Mouse (Mus musculus): Measurements from ENCODE around the gene 4930402F06Rik.

The 4930402F06Rik gene

GRCm38 (mm10) chr2:35427559-35427958 lies 30.6 kb upstream of the 4930402F06Rik start:
- POLR2A ChIA-PET = interaction anchor here in 1 of 4 experiments (0.7 kb wide), 1 partner anchor 22 kb away, joined by 4 read pairs; no protein-coding TSS in a partner anchor

GRCm38 (mm10) chr2:35423711-35424339 lies 26.9 kb upstream of the 4930402F06Rik start:
- CTCF ChIA-PET = interaction anchor here in 3 of 4 experiments (0.6 to 0.7 kb wide), 4 partner anchors 26 to 207 kb away, joined by 3 to 4 read pairs (median 3); no protein-coding TSS in a partner anchor
- POLR2A ChIA-PET = interaction anchor here in 3 of 4 experiments (0.6 to 1.5 kb wide), 7 partner anchors 10 to 283 kb away, joined by 3 to 6 read pairs (median 5); no protein-coding TSS in a partner anchor

More at GRCm38 (mm10) chr2:35427559-35427958, 30.6 kb upstream of the 4930402F06Rik start:
- CTCF ChIA-PET = no interaction called here

DNA sequence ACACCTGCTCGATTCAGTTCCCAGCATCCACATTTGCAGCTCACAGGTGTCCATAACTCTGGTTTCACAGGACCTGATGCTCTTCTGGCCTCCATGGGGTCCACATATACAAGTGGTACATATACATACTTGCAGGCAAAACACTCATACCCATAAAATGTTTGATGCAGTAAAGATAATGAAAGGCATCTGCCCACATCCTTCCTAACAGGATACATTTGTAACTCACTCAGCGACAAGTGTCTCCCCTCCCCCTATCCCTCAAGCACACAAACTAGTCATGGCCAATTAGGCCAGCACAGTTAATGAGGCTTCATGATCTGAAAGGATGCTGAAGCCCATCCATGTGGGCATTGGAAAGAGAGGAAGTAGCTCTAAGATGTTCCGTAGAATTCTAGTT lies 25.4 kb upstream of the 4930402F06Rik start:
- ChIA-PET POLR2A (interaction anchor here in 2 of 4 experiments (0.6 kb wide), 2 partner anchors 56 to 173 kb away, joined by 3 to 6 read pairs; no protein-coding TSS in a partner anchor), CTCF (no interaction called here)

DNA sequence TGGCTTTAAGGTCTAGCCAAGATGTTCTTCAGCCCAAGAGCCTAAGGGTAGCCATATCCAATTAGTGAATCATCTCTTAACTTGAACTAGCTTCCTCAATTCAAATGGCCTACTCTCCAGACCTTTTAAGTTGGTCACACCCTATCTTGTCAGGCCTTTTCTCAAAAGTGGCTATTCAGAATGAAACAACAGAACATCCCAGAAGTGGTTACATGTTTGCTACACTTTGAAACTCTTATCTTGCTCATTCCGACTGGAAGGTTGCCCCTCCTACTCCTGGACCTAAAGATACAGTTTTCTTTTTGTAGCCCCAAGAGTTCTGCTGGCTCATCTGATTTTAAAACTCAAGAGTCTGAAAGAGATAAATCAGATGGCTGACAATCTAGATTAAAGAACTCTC lies 23.7 kb upstream of the 4930402F06Rik start:
- POLR2A ChIA-PET = interaction anchor here in 2 of 4 experiments (0.6 to 1.9 kb wide), 3 partner anchors 14 to 45 kb away, joined by 3 to 7 read pairs (median 3); no protein-coding TSS in a partner anchor
- CTCF ChIA-PET = no interaction called here

DNA sequence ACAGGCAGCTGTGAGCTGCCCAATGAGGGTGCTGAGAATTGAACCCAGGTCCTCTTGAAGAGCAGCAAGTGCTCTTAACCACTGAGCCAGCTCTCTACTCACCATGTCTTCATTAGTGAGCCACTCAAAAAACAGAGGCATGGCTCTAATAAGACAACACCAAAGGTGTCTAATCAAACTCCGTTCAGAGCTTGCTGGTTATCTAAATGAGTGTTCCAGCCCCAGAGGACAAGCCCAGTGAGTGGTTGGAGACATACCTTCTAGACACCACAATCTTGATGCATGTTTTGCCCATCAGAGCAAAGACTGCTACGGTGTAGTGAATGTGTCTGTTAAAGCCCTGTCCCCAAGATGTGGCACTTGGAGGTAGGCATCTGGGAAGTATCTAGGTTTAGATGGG lies 22.7 kb upstream of the 4930402F06Rik start:
- POLR2A ChIA-PET = interaction anchor here in 1 of 4 experiments (1.9 kb wide), 1 partner anchor 15 kb away, joined by 7 read pairs; no protein-coding TSS in a partner anchor
- CTCF ChIA-PET = interaction anchor here in 1 of 4 experiments (0.6 kb wide), 1 partner anchor 1462 kb away, joined by 3 read pairs; no protein-coding TSS in a partner anchor

- ChIA-PET POLR2A (interaction anchor here in 1 of 4 experiments (0.6 kb wide), 1 partner anchor 764 kb away, joined by 3 read pairs; no protein-coding TSS in a partner anchor), CTCF (interaction anchor here in 1 of 4 experiments (0.6 kb wide), 1 partner anchor 1462 kb away, joined by 3 read pairs; no protein-coding TSS in a partner anchor)
Measured at GRCm38 (mm10) chr2:35419243-35419642, 22.3 kb upstream of the 4930402F06Rik start.

- CTCF ChIA-PET = interaction anchor here in 1 of 4 experiments (0.6 kb wide), 1 partner anchor 20 kb away, joined by 6 read pairs; no protein-coding TSS in a partner anchor
- POLR2A ChIA-PET = interaction anchor here in 2 of 4 experiments (0.6 to 1.1 kb wide), 3 partner anchors 10 to 19 kb away, joined by 3 read pairs; no protein-coding TSS in a partner anchor
Measured at GRCm38 (mm10) chr2:35417231-35417630, 20.3 kb upstream of the 4930402F06Rik start.

- ChIA-PET CTCF (interaction anchor here in 2 of 4 experiments (0.5 to 0.6 kb wide), 2 partner anchors 19 kb away, joined by 3 to 6 read pairs; no protein-coding TSS in a partner anchor), POLR2A (interaction anchor here in 3 of 4 experiments (0.6 to 1.0 kb wide), 3 partner anchors 9 to 18 kb away, joined by 3 read pairs; no protein-coding TSS in a partner anchor)
Measured at GRCm38 (mm10) chr2:35416473-35416872, 19.5 kb upstream of the 4930402F06Rik start.

DNA sequence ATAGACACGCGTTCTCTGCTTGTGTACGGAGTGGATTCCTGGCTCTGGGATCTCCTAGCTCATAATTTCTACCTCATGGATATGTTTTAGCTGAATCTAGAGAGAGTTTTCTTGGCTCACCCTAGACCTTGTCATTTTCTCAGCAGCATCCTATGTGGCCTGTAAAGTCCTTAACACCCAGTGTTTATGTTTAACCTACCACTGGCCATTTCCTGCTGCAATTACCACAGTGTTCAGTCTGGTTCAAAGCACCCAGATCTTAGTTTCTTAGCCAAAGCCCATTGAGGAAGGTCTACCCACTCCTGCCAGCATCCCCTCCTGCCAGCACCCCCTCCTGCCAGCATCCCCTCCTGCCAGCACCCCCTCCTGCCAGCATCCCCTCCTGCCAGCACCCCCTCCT lies 15.8 kb upstream of the 4930402F06Rik start:
- CTCF ChIA-PET = interaction anchor here in 2 of 4 experiments (0.6 to 1.3 kb wide), 2 partner anchors 16 to 1150 kb away, joined by 3 to 4 read pairs; partner anchors contain the start of gene 4930402F06Rik (in 1 of the 2)
- POLR2A ChIA-PET = no interaction called here

DNA sequence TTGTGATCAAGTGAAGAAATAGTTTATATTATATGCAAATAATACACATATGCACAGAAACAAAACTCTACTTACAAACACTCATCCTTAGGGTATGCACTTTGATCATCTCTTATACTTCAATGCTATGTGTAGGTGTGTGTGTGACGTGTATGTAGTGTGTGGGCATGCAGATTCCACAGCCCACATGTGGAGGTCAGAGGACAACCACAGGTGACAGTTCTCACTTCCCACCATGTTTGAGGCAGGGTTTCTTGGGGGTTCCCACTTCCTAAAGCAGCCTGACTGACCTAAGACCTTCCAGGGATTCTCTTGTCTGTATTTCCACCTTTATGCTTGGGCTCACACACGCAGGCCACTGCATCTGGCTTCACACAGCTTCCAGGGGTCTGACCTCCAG lies 15.3 kb upstream of the 4930402F06Rik start:
- ChIA-PET POLR2A (interaction anchor here in 2 of 4 experiments (0.6 to 1.9 kb wide), 4 partner anchors 9 to 502 kb away, joined by 3 to 8 read pairs (median 4); partner anchors contain the start of gene Ggta1 (in 1 of the 2)), CTCF (interaction anchor here in 2 of 4 experiments (0.6 to 1.3 kb wide), 2 partner anchors 14 to 15 kb away, joined by 3 to 4 read pairs; partner anchors contain the start of gene 4930402F06Rik (in 1 of the 2))

GRCm38 (mm10) chr2:35411640-35412190 lies 14.7 kb upstream of the 4930402F06Rik start:
- CTCF ChIA-PET = interaction anchor here in 3 of 4 experiments (0.6 to 1.3 kb wide), 2 partner anchors 14 kb away, joined by 3 to 6 read pairs (median 4); partner anchors contain the start of gene 4930402F06Rik (in 2 of the 3)
- POLR2A ChIA-PET = interaction anchor here in 2 of 4 experiments (0.6 to 1.9 kb wide), 4 partner anchors 10 to 501 kb away, joined by 3 to 8 read pairs (median 4); partner anchors contain the start of gene Ggta1 (in 1 of the 2)

DNA sequence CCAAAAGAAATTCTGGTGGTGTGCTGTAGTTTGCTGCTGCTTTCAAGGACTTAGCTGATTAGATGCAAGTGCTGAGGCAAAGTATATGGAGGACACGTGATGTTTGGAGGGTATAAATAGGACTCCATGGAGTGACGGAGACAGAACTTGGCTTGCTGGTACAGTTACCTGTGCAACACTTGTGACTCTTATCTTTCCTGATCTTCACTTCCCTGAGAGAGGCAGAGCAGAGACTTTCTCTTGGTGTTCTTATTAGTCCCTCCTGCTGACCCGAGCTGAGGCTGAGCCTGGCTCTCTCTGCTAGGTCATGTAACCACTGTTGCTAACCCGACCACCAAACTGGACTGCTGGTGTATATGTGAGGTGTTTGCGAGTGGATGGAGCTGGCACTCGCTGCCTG lies 12.5 kb upstream of the 4930402F06Rik start:
- CTCF ChIA-PET = interaction anchor here in 1 of 4 experiments (1.7 kb wide), 1 partner anchor 12 kb away, joined by 12 read pairs; the partner anchor contains the start of gene 4930402F06Rik
- POLR2A ChIA-PET = interaction anchor here in 1 of 4 experiments (1.8 kb wide), 1 partner anchor 10 kb away, joined by 5 read pairs; no protein-coding TSS in a partner anchor

DNA sequence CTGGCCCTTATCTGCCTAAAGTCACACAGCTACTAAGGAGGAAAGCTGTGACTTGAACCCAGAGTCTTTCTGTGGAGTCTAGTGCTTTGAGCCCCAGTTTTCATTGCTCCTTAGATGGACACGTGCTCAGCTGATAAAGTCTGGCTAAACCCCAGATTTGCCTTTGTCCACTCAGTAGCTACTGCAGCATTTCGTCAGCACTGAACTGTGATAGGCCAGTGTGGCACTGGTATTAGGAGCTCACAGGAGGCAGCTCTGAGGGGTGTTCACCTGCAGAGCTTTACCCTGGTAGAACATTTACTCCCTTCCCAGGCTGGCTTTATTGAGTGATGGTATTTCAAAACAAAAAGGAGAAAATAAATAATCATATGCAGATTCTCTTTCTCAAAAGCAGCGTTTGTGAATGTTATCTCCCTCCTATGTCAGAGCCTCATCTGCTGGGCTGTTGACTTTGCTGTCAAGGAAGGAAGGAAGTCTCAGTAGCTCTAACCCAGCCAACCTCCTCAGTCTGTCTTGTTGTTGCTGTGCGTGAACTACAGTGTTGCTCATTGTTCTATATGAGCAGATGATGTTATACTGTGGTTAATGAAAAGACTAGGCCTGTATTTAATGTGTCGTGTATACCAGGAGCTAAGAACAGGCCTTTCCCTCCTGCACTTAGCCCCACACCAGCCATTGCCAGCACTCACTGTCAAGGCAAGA lies 11.6 kb upstream of the 4930402F06Rik start:
- POLR2A ChIA-PET = interaction anchor here in 2 of 4 experiments (0.9 to 1.8 kb wide), 4 partner anchors 8 to 17 kb away, joined by 3 to 5 read pairs (median 4); partner anchors contain the start of gene 4930402F06Rik (in 1 of the 2)
- CTCF ChIA-PET = interaction anchor here in 2 of 4 experiments (0.5 to 1.7 kb wide), 2 partner anchors 11 to 318 kb away, joined by 3 to 12 read pairs; partner anchors contain the start of gene 4930402F06Rik (in 1 of the 2)

DNA sequence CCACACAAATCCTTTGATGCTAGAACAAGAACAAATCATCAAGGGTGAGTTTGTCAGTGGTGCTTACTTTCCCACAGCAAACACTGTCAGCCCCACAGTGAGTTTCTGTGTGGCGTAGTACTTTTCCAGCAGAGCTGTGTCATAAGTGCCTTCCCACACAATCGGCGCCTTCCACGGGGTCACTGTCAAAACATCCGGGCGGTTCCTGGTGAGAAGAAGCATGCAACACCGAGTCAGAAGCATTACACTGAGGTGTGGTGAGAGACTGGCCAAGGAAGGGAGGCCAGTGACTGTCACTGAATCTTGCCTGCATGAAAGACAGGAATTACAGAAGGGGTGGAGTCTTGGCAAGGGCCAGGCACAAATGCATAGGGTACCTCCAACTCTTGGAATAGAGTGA lies 10.9 kb upstream of the 4930402F06Rik start:
- ChIA-PET CTCF (interaction anchor here in 1 of 4 experiments (1.7 kb wide), 1 partner anchor 10 kb away, joined by 12 read pairs; the partner anchor contains the start of gene 4930402F06Rik), POLR2A (interaction anchor here in 2 of 4 experiments (0.6 to 1.8 kb wide), 5 partner anchors 8 to 21 kb away, joined by 3 to 5 read pairs (median 3); partner anchors contain the start of gene 4930402F06Rik (in 1 of the 2))

- ChIA-PET POLR2A (interaction anchor here in 2 of 4 experiments (0.6 to 1.2 kb wide), 2 partner anchors 10 to 22 kb away, joined by 3 read pairs; no protein-coding TSS in a partner anchor), CTCF (no interaction called here)
Measured at GRCm38 (mm10) chr2:35407266-35407665, 10.3 kb upstream of the 4930402F06Rik start.

GRCm38 (mm10) chr2:35406611-35407010 lies 9.6 kb upstream of the 4930402F06Rik start:
- CTCF ChIA-PET = no interaction called here
- POLR2A ChIA-PET = no interaction called here

DNA sequence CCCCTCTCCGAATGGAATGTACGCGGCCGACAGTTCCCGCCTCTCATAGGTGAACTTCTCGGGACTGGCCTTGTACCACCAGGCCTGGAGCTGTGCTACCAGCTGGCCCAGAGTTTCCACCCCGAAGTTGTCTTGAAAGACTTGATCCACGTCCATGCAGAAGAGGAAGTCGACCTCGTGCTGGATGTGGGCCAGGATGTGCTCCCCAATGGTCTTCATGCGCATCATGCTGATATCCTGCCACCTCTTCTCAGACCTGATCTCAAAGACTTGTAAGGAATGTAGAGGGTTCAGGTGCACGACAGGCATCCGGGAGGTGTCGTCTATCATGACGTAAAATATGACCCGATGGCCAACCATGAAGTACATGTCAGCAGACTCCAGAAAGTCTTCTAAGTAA lies 5.4 kb upstream of the 4930402F06Rik start:
- POLR2A ChIA-PET = no interaction called here
- CTCF ChIA-PET = no interaction called here

GRCm38 (mm10) chr2:35400739-35401138 lies 3.8 kb upstream of the 4930402F06Rik start:
- POLR2A ChIA-PET = interaction anchor here in 1 of 4 experiments (1.1 to 1.4 kb wide), 2 partner anchors 8 to 10 kb away, joined by 5 to 8 read pairs; no protein-coding TSS in a partner anchor
- CTCF ChIA-PET = interaction anchor here (0.6 to 0.9 kb wide), 4 partner anchors 76 to 1707 kb away, joined by 3 read pairs; no protein-coding TSS in a partner anchor
